Mouse (Mus musculus): ENCODE results near the gene Prss23.

DNA sequence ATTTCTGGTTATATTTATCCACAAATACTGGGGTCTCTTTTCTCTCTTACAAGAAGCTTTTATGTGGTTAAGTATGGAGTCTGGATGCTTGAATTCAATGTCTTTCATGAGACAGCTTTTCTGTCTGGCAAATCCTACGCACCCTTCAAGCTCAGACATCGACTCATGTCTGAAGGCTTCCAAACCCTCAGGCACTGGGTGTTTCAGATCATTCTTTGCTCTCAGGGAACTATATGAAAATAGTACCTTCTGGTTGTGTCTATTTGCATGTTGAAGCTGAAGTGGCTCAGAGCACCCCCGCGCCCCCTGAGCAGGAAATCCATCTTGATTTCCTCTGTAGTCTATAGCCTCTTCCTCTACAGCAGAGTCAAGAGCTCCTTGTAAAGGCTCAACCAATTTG is 3.2 kb downstream of the Prss23 start:
- no peak for TF ChIP-seq CTCF (IDR thresholded peaks at IDR 0.05; ENCODE audit: borderline replicate concordance, control insufficient read depth, extremely low read depth, insufficient read depth, low read length, poor library complexity)
- no peak for TF ChIP-seq POLR2A (IDR thresholded peaks at IDR 0.05; ENCODE audit: control insufficient read depth, extremely low read depth, insufficient read depth, low read length, poor library complexity)
